Mouse (Mus musculus) olfactory bulb, adult 2 months (tissue): Measurements from ENCODE around the gene Vmn1r55. TPM values are rescaled to one million over a fixed set of nuclear protein-coding genes. Genes with fewer than 3 reads are reported as not detected.

Experiments
- H3K27ac ChIP-seq: fragments of 200-500 bp; 2 replicates; pipeline ENCODE4 v1.5.1; 2012; ENCODE audit warnings: low read depth, low read length; ENCODE audit not compliant: insufficient read depth
- H3K4me1 ChIP-seq: fragments of 200-500 bp; 2 replicates; pipeline ENCODE4 v1.6.1; 2012; ENCODE audit warnings: low read length; ENCODE audit not compliant: control insufficient read depth, insufficient read depth
- H3K4me3 ChIP-seq: fragments of 200-500 bp; 2 replicates; pipeline ENCODE4 v1.5.1; 2012; ENCODE audit warnings: mild to moderate bottlenecking, low read depth, low read length, moderate library complexity; ENCODE audit not compliant: insufficient read depth
- CTCF ChIP-seq: fragments of 200-500 bp; IDR thresholded peaks from 2 replicates; pipeline ENCODE4 v1.5.1; 2012; ENCODE audit warnings: low read depth, mild to moderate bottlenecking, low read length, moderate library complexity; ENCODE audit not compliant: insufficient read depth
- POLR2A ChIP-seq: fragments of 200-500 bp; IDR thresholded peaks from 2 replicates; pipeline ENCODE4 v1.6.1; 2012; ENCODE audit warnings: mild to moderate bottlenecking, low read depth, low read length, moderate library complexity; ENCODE audit not compliant: insufficient read depth
- WGBS: fragments of 180-500 bp; shearing (Covaris S2); methylation state at CpG from one replicate; pipeline ENCODE4 v1.1.7; 2018; 5-methylcytosine and 5-hydroxymethylcytosine counted together
- polyA plus RNA-seq: library from polyadenylated mRNA; stranded (reverse); fragments of >200 nt; gene quantifications from 2 replicates; pipeline ENCODE4 v1.2.4, GENCODE M21; 2012; ENCODE audit warnings: low replicate concordance; ENCODE audit not compliant: missing spikeins, insufficient read depth, insufficient read length

Vmn1r55 gene
- polyA plus RNA-seq, 1 experiment: not detected

DNA sequence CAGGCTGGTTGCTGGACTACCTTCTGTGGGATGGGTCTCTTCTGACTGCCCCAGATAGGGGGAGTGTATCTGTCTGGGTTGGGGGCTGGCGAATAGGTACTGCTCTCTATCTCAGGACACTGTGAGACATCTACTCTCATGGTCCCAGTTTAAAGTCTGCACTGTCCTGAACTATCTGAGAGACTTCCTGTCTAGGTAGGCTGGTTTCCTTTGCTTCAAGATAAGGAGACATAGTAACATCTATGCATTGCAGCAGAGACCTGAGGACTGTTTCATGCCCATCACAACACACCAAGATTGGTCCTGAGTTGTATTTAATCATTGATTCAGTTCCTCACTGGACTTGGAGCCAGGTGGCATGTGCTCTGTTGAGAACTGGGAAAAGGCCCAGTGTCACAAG lies 64.0 kb downstream of the Vmn1r55 start:
- WGBS: 100% methylated on average over 1 of the region's 1 CpGs
- Histone ChIP-seq H3K4me1 (peaks cover 26% of the 10 kb centered on the region), H3K27ac (no peak overlapping the region), H3K4me3 (no peak overlapping the region)
- TF ChIP-seq CTCF: no peak
- TF ChIP-seq POLR2A: no peak

DNA sequence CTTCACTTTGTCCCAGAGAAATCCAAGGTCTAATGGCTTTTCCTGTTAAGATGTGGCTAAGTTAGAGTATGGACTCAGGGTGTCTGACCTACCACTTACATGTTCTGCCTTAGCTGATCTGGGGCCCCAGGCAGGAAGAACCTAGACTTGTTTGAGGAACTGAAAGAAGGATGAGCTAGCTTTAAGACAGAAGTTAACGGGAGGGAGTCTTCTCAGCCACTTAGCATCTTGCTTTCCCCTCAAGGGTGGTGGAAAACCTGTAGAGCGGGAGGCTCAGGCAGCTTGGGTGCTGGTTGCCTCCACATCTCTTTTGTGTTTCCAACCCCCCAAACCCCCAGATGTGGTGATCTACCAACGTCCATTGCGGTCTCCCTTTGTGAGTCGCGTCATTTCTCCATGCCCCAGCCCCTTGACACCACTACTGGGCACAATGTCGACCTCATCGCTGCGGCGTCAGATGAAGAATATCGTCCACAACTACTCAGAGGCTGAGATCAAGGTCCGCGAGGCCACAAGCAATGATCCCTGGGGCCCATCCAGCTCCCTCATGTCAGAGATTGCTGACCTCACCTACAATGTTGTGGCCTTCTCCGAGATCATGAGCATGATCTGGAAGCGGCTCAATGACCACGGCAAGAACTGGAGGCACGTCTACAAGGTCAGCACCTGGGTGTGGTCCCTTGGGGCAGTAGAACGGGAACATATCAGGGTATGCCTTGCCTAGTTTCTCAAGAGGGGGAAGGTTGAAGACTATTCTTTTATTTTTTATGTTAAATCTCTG lies 66.0 kb downstream of the Vmn1r55 start:
- H3K4me3 ChIP-seq: no peak overlapping the region
- H3K27ac ChIP-seq: no peak overlapping the region
- 91% methylated on average over 18 of the region's 18 CpGs for WGBS
- TF ChIP-seq CTCF: no peak
- no peak for TF ChIP-seq POLR2A
- H3K4me1 ChIP-seq: peaks cover 26% of the 10 kb centered on the region

DNA sequence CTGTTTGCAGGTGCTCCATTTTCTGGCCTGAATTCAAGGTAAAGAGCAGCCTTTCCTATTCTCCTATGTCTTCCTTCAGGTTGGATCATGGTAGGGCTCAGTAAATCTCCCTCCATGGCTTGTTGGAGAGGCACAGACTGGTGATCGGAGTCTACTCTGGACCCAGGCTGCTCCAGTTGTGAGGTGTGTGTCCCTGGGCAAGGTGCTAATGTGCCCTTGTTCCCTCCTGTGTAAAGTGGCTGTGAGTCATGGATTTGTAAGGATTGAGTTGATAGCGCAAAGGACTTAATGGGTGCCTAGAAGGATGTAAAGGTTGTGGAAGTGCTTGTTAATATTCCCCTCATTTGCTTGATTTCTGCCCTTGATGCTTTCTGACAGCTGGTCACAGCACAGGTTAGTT lies 67.5 kb downstream of the Vmn1r55 start:
- H3K4me1 ChIP-seq: peaks cover 22% of the 10 kb centered on the region
- TF ChIP-seq CTCF: no peak
- no peak for TF ChIP-seq POLR2A
- H3K27ac ChIP-seq: no peak overlapping the region
- H3K4me3 ChIP-seq: no peak overlapping the region
- 82% methylated on average over 2 of the region's 2 CpGs for WGBS

DNA sequence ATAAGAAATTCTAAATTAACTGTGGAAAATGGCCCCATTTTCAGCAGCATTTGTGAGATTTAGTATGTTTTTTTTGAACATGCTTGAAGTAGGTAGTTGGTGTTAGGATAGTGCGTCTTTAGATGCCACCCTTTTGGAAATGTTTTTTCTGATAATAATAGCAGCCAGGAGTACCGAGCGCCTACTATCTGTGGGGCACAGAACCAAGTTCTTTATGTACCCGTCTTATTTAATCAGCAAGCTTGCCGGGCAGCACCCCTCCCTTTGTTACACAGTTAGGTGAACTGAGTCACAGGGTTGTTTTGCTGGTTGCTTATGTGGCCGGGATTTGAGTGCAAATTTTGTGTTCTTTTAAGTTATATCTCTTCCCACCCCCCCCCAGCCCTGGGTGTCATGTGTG lies 68.2 kb downstream of the Vmn1r55 start:
- no peak overlapping the region for H3K27ac ChIP-seq
- H3K4me3 ChIP-seq: peak overlapping the region; percentile 3; the same call in 1 of the 2 replicates
- TF ChIP-seq CTCF (no peak), POLR2A (no peak)
- peaks cover 19% of the 10 kb centered on the region for H3K4me1 ChIP-seq
- WGBS: 36% methylated on average over 6 of the region's 6 CpGs

DNA sequence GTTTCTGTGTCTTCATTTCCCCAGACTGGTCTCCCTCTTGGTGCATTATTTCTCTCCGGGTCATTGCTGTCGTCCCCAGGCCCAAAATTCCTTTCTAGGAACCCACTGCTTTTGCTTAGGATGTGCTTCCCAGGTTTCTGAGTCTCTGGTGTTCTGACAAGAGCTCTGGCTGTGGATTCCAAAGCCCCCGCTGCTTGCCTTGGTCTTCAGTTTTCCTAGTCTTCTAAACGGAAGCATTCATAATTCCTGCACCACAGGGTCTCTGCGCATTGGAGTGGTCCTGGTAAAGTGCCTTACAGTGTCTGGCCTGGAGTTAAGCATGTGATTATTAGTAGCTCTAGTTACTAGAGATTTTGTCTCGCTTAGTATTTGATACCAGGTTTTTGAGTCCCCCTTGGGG lies 68.7 kb downstream of the Vmn1r55 start:
- H3K4me3 ChIP-seq: peak overlapping the region; percentile 94
- H3K27ac ChIP-seq: no peak overlapping the region
- H3K4me1 ChIP-seq: peaks cover 15% of the 10 kb centered on the region; the same call in 1 of the 2 replicates
- TF ChIP-seq CTCF (no peak), POLR2A (no peak)
- 4% methylated on average over 6 of the region's 6 CpGs for WGBS

DNA sequence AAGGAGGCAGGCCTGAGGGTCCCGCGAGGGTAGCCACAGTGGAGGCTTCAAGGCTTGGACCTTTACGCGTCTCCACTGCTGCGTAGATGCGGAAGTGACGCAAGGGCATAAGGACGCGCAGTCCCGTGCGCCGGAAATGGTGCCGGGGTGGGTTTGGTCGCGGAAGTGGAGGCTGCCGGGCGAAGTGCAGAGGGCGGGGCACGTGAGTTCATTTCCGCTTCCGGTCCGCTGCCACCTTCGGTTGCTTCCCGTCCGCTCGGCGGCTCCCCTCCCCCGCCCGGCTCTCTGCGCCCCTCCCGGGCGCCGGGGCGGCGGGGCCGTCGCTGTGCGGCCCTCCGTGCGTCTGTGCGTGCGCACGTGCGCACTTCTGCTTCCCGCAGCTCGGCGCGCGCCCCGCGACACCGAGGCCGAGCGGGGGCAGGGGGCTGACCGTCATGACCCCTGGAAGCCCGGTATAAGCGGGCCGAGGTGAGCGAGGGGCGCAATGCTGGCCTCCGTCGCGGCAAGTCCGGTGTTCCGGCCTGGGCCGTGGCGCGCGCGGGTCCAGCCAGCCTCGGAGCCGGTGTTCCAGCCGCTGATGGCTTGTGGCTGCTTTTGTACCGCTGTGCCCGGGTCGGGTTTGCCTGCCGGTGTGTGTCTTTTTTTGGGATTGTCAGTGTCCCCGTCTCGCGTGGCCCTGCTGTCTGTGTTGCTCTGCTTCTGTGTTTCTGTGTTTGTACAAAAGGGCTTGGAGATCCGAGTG lies 69.3 kb downstream of the Vmn1r55 start, which contains the start of gene Epn1:
Epn1 (plus strand) TSS at position 226 of the 742 bp plus-strand sequence.
- peak within 1 kb of the TSS; percentile 65 for H3K27ac ChIP-seq
- TF ChIP-seq CTCF (no peak), POLR2A (peak; percentile 56; the same call in 1 of the 2 replicates)
- under 1% methylated on average over 81 of the region's 81 CpGs for WGBS
- H3K4me1 ChIP-seq: peaks cover 15% of the 10 kb centered on the region; the same call in 1 of the 2 replicates
- H3K4me3 ChIP-seq: peak within 1 kb of the TSS; percentile 94

DNA sequence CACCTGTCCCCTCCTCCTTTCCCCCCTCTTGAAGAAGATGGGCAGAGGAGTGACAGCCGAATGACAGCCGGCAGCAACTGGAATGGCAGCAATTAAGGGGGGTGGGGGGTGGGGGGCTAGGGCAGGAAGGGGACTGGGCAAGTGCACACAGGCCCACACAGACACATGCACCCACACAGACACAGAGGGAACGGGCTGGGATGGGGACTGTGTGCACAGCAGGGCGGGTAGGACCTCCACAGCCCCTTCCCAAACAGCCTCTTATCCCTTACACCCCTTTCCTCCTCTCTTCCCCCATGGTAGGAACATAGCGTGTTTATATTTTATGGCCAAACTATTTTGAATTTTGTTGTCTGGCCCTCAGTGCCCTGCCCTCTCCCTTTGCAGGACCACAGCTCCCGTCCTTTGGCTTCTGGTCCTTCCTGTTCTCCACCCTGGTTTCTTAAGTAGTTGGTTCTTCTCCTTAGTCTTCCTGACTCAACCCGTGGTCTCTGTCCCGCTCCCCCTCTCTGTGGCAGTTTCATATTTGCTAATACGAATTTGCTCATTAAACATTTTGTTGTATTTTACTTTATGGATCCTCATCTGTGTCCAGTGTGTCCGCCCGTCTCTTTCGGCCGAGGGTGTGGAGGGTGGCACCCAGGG lies 70.0 kb downstream of the Vmn1r55 start:
- H3K4me1 ChIP-seq: peaks cover 15% of the 10 kb centered on the region; the same call in 1 of the 2 replicates
- H3K4me3 ChIP-seq: peak overlapping the region; percentile 94
- WGBS: 49% methylated on average over 10 of the region's 13 CpGs
- H3K27ac ChIP-seq: peak overlapping the region; percentile 47; the same call in 1 of the 2 replicates

Other genes with a start within 250 kb of the Vmn1r55 start
- gene Gm36210, start 243.2 kb downstream of the Vmn1r55 start, polyA plus RNA-seq: not detected in 2 replicates
- gene Zfp628, start 234.5 kb downstream of the Vmn1r55 start, polyA plus RNA-seq: not detected in 2 replicates
- gene Nat14, start 227.6 kb downstream of the Vmn1r55 start, polyA plus RNA-seq: not detected in 2 replicates
- gene Ssc5d, start 223.9 kb downstream of the Vmn1r55 start, polyA plus RNA-seq: not detected in 2 replicates
- gene Sbk2, start 185.3 kb downstream of the Vmn1r55 start, polyA plus RNA-seq: not detected in 2 replicates
- not detected in 2 replicates for gene Sbk3, start 178.5 kb downstream of the Vmn1r55 start, polyA plus RNA-seq
- gene Zfp579, start 153.5 kb downstream of the Vmn1r55 start, polyA plus RNA-seq: not detected in 2 replicates
- not detected in 2 replicates for gene Zfp524, start 135.3 kb downstream of the Vmn1r55 start, polyA plus RNA-seq
- gene Fiz1, start 135.0 kb downstream of the Vmn1r55 start, polyA plus RNA-seq: not detected in 2 replicates
- not detected in 2 replicates for gene Gm44973, start 134.2 kb downstream of the Vmn1r55 start, polyA plus RNA-seq
- not detected in 2 replicates for gene Zfp865, start 129.3 kb downstream of the Vmn1r55 start, polyA plus RNA-seq
- not detected in 2 replicates for gene Ccdc106, start 129.1 kb downstream of the Vmn1r55 start, polyA plus RNA-seq
- gene 4632433K11Rik, start 115.6 kb downstream of the Vmn1r55 start, polyA plus RNA-seq: not detected in 2 replicates
- not detected in 2 replicates for gene Zfp784, start 111.2 kb downstream of the Vmn1r55 start, polyA plus RNA-seq
- not detected in 2 replicates for gene Zfp580, start 98.1 kb downstream of the Vmn1r55 start, polyA plus RNA-seq
- 837 TPM in 1 of 2 replicates, not detected in the other for gene U2af2, start 87.5 kb downstream of the Vmn1r55 start, polyA plus RNA-seq
- not detected in 2 replicates for gene Epn1, start 69.4 kb downstream of the Vmn1r55 start, polyA plus RNA-seq
- not detected in 2 replicates for gene Rfpl4, start 32.7 kb downstream of the Vmn1r55 start, polyA plus RNA-seq
- not detected in 2 replicates for gene Rasl2-9, start 23.7 kb downstream of the Vmn1r55 start, polyA plus RNA-seq
- not detected in 2 replicates for gene Vmn1r56, start 47.1 kb upstream of the Vmn1r55 start, polyA plus RNA-seq
- gene Vmn1r57, start 68.8 kb upstream of the Vmn1r55 start, polyA plus RNA-seq: not detected in 2 replicates
- not detected in 2 replicates for gene Gm5065, start 200.9 kb upstream of the Vmn1r55 start, polyA plus RNA-seq
- not detected in 2 replicates for gene Nlrp2, start 201.4 kb upstream of the Vmn1r55 start, polyA plus RNA-seq